Mouse (Mus musculus) ES-Bruce4 (cell line): ENCODE data around the gene Parp14. TPM values are rescaled to one million over a fixed set of nuclear protein-coding genes. Genes with fewer than 3 reads are reported as not detected.

Experiments used
- H3K27ac ChIP-seq: 2 replicates; pipeline ENCODE4 v1.5.1; 2012; ENCODE audit warnings: low read length, inconsistent platforms; ENCODE audit not compliant: insufficient read depth
- H3K27me3 ChIP-seq: 2 replicates; pipeline ENCODE4 v1.6.1; 2012; ENCODE audit warnings: mild to moderate bottlenecking, low read length, inconsistent platforms; ENCODE audit not compliant: control insufficient read depth, poor library complexity, insufficient read depth, severe bottlenecking
- H3K36me3 ChIP-seq: 2 replicates; pipeline ENCODE4 v1.6.1; 2012; ENCODE audit warnings: inconsistent platforms, mild to moderate bottlenecking, low read length, moderate library complexity; ENCODE audit not compliant: control insufficient read depth, poor library complexity, insufficient read depth, severe bottlenecking
- H3K4me1 ChIP-seq: one replicate; pipeline ENCODE4 v1.8.1; 2011; ENCODE audit warnings: low read length; ENCODE audit not compliant: control insufficient read depth, insufficient read depth
- H3K4me3 ChIP-seq: 2 replicates; pipeline ENCODE4 v1.5.1; 2011; ENCODE audit warnings: low read depth, mild to moderate bottlenecking, low read length
- H3K9ac ChIP-seq: 2 replicates; pipeline ENCODE4 v1.6.1; 2012; ENCODE audit warnings: low read depth, mild to moderate bottlenecking, inconsistent platforms; ENCODE audit not compliant: poor library complexity, severe bottlenecking
- H3K9me3 ChIP-seq: replicated peaks from 2 replicates; pipeline ENCODE4 v1.6.1; 2012; ENCODE audit warnings: mild to moderate bottlenecking, low read length, inconsistent platforms; ENCODE audit not compliant: control insufficient read depth, poor library complexity, insufficient read depth, severe bottlenecking
- CTCF ChIP-seq: IDR thresholded peaks from one replicate; pipeline ENCODE4 v1.8.1; 2011; ENCODE audit warnings: low read depth, low read length
- EP300 ChIP-seq: IDR thresholded peaks from 2 replicates; pipeline ENCODE4 v1.6.1; 2011; ENCODE audit warnings: low read depth, low read length; ENCODE audit not compliant: insufficient read depth
- POLR2A ChIP-seq: IDR thresholded peaks from one replicate; pipeline ENCODE4 v1.8.1; 2011; ENCODE audit warnings: low read length; ENCODE audit not compliant: insufficient read depth
- polyA plus RNA-seq: library from polyadenylated mRNA; stranded (reverse); fragments of >200 nt; gene quantifications from 2 replicates; pipeline ENCODE4 v1.2.4, GENCODE M21; 2011; ENCODE audit warnings: low read depth; ENCODE audit not compliant: missing spikeins, insufficient read depth, insufficient read length

Parp14 gene
- polyA plus RNA-seq, 1 experiment, result 5.4 TPM

DNA sequence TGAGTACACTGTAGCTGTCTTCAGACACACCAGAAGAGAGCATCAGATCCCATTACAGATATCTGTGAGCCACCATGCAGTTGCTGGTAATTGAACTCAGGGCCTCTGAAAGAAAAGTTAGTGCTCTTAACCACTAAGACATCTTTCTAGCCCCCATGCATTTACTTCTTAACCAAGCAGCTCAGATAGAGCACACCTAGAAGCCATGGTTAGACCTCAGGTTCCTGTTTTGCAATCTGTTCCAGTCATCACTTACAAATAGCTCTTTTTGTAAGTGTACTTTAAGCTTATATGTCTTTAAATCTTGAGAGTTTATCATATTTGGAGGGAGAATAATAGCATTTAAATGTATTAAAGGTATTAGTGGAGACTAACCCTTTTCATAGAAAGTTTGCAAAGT lies 24.2 kb downstream of the Parp14 start:
- TF ChIP-seq CTCF, result no peak
- TF ChIP-seq EP300, result no peak
- no peak for TF ChIP-seq POLR2A
- H3K9ac ChIP-seq, result no peak overlapping the region
- H3K36me3 ChIP-seq, result no peaks in the 10 kb centered on the region
- H3K27ac ChIP-seq, result no peak overlapping the region
- H3K27me3 ChIP-seq, result no peaks in the 10 kb centered on the region
- H3K4me1 ChIP-seq, result no peaks in the 10 kb centered on the region
- no peaks in the 10 kb centered on the region for H3K9me3 ChIP-seq
- no peak overlapping the region for H3K4me3 ChIP-seq

DNA sequence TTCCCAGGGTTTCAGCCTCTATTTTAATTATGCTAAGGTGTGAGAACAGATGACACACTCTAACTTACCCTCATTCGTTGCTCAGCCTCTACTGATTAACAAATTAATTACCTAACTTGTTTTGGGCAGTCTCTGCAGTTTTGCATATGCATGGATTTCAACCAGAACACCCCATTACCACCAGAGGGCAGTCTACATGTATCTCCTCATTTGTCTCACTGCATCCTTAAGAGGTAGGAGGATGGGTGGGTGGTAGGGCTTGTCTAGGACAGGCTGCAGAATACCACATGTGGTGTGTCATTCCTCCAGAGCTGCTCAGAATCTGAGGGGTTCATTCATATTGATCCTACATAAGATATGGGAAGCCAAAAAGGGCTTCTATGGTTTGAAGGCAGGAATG lies 31.7 kb downstream of the Parp14 start:
- TF ChIP-seq CTCF (peak; percentile 34), EP300 (no peak)
- Histone ChIP-seq H3K4me1 (no peaks in the 10 kb centered on the region), H3K4me3 (no peak overlapping the region), H3K27ac (no peak overlapping the region), H3K9ac (no peak overlapping the region), H3K27me3 (no peaks in the 10 kb centered on the region), H3K9me3 (no peaks in the 10 kb centered on the region), H3K36me3 (no peaks in the 10 kb centered on the region)

DNA sequence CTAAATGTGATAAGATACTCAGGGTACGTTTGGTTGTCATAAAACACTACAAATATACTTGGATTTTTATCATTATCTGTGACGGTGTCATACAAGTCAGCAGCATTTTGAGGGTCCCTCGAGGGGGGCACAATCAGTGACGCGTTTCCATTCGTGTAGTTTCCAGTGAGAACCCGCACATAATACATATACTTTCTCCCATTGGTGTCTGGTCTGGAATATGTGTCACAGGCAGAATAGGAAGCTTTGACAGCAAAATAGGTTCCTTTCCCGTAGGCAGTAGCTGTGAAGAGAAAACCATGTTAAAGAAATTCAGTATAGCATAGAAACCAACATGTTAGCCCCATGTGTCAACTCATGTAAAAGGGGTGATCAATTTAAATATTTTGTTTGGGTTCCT lies 36.7 kb downstream of the Parp14 start:
- Histone ChIP-seq H3K9ac (no peak overlapping the region), H3K9me3 (no peaks in the 10 kb centered on the region), H3K36me3 (no peaks in the 10 kb centered on the region), H3K4me3 (no peak overlapping the region), H3K27me3 (no peaks in the 10 kb centered on the region), H3K27ac (no peak overlapping the region), H3K4me1 (no peaks in the 10 kb centered on the region)
- TF ChIP-seq CTCF (no peak), EP300 (no peak)

DNA sequence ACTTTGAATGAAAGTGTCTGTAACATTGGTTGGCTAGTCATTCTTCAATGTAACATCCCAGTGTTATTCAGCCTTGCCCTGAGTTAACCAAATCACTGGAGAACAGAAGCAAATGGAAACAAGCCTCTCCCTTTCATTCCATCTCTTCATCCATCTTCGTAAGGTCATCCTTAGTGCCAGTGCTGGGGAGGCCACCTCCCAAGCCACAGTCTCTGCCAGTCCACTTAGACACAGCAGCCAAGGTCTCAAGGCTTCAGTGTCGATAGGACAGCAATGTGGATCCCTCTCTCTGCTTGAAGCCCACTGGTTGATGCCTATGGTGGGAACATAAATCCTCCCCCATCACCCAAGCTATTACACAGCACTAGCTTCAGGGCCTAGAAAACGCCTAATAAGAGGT lies 38.4 kb downstream of the Parp14 start:
- Histone ChIP-seq H3K4me1 (no peaks in the 10 kb centered on the region), H3K36me3 (no peaks in the 10 kb centered on the region), H3K9me3 (no peaks in the 10 kb centered on the region), H3K27ac (no peak overlapping the region), H3K4me3 (no peak overlapping the region), H3K27me3 (no peaks in the 10 kb centered on the region), H3K9ac (no peak overlapping the region)
- TF ChIP-seq POLR2A, result no peak
- no peak for TF ChIP-seq EP300
- TF ChIP-seq CTCF, result no peak

DNA sequence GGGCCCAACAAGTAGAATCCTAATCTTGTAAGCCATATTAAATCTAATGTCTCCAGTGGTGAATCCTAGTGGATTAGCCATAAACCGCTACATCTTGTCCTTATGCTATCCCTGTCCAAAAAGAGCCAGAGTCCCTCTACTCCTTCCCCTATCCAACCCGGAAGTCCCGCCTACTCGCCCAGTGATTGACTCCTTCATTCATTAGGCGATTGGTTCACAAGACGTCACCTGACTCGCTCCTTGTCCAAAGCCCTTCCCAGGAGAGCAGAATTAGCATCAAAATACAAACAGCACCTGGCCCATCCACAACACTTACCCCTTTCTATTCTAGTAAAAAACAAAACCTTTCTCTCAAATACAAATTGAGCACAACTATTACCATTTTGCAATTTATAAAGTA lies 41.3 kb downstream of the Parp14 start:
- Histone ChIP-seq H3K4me3 (no peak overlapping the region), H3K27ac (no peak overlapping the region), H3K9ac (no peak overlapping the region), H3K27me3 (no peaks in the 10 kb centered on the region), H3K36me3 (peaks cover 19% of the 10 kb centered on the region), H3K9me3 (no peaks in the 10 kb centered on the region), H3K4me1 (no peaks in the 10 kb centered on the region)
- TF ChIP-seq EP300 (no peak), CTCF (no peak), POLR2A (no peak)

DNA sequence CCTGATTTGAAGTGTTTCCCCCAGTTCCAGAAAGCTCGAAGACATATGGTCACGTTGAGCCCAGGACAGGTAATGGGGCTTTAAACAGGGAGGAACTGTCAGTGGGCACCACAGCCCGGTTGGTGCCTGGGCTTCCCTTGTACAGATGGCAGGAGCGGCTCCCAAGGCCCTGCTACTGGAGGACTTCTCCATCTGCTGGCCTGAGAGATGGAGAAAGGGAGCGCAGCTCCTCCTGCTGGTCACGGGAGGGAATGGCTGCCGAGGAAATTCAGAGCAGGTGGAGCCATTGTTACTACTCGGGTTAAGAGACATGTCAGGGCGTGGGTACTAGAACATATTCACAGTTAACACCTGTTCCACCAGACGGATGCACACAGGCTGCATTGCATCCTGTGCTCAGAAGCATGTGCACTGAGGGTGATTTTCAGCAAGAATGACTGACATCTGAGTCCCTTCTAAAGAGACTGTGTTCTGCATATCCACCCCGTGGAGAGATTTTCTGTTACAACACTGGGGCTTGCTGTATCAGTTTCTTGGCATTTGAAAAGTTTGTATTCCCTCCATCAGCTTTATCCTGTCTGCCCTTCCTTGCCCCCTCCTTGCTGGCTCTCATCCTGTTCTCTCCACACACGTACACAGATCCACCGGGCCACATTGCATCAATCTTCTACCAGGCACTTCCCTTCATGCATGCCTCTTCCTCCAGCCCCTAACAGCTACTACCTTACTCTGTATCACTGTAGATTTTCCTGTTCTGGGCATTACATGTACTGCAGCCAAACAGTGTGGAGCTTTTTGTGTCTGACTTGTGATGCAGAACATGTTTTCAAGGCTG lies 53.9 kb downstream of the Parp14 start:
- Histone ChIP-seq H3K36me3 (peaks cover 55% of the 10 kb centered on the region), H3K27ac (no peak overlapping the region; the same call in 1 of the 2 replicates), H3K9me3 (no peaks in the 10 kb centered on the region), H3K4me1 (no peaks in the 10 kb centered on the region), H3K27me3 (no peaks in the 10 kb centered on the region), H3K9ac (no peak overlapping the region), H3K4me3 (no peak overlapping the region)
- TF ChIP-seq POLR2A (no peak), CTCF (peak; percentile 97)
